Mouse (Mus musculus) naive thymus-derived CD4-positive, alpha-beta T cell, adult 2 months (primary cell): Measurements from ENCODE around the gene Spag6l.
"Not testable (repeated sequence)": the region's sequence is repeated elsewhere in the genome, so short reads cannot be mapped to it uniquely, and the experiment has no call there.

Experiments used
- DNase-seq: peaks from one replicate; pipeline ENCODE4 v3.0.0-alpha.2; 2011; ENCODE audit warnings: low read depth

The Spag6l gene

DNA sequence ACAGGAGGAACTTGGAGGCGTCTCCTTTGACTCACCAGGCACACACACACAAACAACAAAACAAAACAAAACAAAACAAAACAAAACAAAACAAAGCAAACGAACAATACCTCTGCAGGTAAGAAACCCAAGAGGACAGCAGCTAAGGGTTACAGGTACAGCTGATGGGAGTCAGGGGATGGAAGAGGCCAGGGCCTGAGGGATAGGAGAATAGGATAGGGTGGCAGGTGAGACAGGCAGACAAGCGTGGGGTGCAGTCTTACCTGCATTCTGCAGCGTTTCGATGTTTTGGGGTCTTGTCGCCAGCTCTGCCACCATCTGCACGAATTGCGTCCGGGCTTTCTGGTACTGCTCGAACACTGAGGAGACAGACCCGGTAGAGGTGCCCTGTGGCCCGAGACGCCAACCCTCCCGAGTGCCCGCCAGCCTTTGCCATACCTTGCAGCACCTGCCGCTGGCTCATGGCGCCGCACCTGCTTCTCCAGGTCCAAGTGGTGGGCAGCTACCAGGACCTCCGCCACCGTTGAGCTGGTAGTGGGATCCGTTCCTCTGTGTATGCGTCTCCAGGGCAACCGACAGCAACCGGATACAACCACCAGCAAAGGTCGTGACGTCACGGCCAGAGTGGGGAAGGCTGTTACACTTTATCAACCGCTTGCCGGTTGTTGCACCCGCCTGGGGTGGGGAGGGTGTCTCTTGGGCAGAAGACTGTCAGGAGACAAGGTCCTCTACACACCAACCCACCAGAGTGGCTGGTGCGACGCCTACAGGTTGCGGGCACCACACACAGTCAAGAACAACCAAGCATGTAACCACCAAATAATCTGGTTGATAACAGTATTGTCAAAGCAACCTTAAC lies at the start of gene Spag6l:
Gene Spag6l (minus strand): TSS at position 700 of the 859 bp plus-strand sequence.
- DNase-seq: peak; percentile 91

DNA sequence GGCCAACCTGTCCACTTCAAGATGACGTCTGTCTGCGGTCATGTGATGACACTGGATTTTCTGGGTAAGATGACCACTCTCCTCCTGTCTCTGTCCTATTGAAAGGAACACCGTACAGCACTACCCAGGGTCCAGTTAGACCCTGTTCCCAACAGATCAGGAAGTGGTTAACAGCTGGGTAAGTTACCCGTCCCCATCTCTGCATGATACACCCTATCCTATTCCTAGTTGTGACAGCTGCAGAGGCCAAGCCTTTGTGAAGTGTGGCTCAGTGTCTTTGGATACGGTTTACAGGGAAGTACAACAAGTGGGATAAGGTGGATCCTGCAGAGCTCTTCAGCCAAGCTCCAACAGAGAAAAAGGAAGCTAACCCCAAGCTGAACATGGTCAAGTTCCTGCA lies 49.8 kb upstream of the Spag6l start:
- DNase-seq: no peak

DNA sequence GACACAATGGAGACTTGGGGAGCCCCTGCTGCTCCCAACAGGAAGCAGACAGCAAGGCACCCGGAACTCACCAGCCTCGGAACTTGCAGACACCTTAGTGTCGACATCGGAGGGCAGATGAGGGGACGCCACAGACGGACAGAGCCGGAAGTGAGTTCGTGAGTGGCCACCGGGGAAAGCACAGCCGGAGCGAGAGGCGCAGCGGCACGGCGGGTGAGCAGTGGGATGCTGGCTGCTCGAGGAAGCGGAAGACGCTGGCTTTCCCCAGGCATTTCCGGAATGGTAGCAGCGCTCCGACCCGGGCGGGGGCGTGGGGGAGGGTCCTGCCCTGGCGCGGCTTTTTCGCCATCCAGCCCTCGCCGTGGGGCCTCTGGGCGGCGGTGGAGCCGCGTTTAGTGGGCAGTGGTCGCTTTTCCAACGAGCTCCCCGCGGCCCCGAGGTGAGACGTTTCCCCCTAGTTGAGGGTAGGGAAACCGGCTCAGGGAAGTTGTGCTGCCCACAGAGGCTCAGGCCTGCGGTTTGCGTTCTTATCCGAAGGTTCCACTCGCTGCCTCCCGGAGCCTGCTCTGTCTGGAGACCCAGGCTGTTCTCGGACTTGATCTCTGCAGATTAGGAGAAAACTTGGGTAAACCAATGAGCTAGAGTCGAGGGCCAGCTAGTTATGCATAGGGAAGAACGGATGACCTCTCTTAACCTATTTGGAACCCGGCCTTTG lies 41.5 kb upstream of the Spag6l start, which contains the start of the genes Top3b and Vpreb1:
Gene Top3b (plus strand): TSS at position 120 of the 715 bp plus-strand sequence.
Gene Vpreb1 (minus strand): TSS at position 227 of the 715 bp plus-strand sequence.
- DNase-seq: peak; percentile 95

DNA sequence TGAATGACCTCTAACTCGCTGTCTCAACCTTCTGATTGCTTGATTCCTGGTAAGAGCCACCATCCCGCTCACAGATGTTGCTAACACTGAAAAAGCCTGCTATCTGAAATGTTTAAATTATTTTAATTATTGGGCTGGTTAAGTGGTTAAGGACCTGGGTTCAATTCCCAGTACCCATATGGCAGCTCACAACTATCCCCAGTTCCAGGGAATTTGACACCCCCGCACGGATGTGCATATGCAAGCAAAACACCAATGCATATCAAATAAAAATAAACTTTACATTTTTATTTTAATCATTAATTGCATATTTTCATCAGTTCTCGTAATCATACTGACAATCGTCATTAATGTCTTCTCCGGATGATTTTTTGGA lies 41.0 kb upstream of the Spag6l start:
- DNase-seq: no peak

DNA sequence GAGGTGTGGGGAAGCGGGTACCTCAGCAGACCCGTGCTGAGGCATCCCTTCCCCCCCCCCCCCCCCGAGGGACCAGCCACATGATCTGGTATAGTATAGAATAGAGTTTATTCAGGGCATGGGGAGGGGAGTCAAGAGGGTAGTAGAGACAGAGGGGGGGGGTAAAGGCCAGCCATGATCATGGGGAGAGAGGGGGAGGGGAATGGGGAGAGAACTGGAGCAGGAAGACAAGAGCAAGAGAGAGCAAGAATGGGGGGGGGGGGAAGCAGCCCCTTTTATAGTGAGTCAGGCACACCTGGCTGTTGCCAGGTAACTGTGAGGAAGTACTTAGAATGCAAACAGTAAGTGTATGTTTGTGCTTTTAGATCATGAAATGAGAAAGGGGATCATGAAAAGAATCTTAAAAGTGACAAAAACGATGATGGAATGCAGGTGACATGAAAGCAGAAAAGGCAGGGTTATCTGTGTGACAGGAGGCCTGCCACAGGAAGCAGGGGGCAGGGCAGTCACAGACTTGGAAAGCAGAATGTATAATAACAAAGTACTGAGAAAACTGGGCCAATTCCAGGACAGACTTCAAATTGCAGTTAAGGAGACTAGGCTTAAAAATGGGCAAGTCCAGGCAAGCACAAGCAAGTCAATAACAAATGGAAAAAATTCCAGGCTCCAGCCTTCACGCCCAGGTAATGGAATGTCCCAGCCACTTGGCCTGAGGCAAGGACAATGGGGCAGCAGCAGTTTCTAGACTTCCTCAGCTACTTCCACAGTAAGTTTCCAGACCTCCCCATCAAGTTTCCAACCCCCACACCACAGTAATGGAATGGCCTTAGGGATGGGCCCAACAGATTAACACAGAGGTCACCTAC lies 36.7 kb upstream of the Spag6l start:
- peak; percentile 70 for DNase-seq

DNA sequence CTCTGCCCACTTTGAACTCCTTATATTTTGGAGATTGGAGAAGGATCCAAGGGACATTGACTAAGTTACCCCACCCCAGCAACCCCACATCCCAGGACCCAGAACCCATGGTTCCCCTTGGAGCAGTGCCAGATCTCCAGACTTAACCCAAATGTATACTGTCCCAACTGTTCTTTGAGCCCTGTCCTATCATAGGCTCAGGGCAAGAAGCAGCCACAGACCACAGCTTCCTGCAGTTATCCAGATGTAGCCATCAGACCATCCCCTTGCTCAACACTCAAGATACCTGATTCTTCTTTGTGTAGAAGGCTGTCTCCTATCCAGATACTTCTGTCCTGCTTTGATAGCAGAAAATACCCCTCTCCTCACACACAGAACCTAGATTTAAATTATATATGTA lies 36.0 kb upstream of the Spag6l start:
- peak; percentile 28 for DNase-seq

DNA sequence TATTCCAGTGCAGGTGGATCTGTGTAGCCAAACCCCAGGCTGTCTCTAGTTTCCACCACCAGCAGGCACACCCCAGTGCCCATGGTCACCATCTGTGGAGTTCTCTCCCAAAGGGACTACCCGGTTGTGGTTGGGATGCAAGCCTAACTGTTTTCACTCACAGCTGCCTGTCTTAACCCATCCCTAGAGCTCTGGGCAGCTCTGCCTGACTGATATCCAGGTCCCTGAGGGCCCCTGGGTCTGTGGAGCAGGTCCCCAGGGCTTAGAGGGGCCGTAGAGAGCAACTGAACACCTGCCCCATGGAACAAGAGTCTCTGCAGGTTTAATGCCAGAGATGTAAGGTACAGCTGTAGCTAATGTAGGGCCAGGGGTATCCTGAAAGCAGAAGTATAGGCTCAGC lies 34.7 kb upstream of the Spag6l start, which contains the start of gene Igll1:
Gene Igll1 (minus strand): TSS at position 8 of the 400 bp plus-strand sequence.
- DNase-seq: no peak

DNA sequence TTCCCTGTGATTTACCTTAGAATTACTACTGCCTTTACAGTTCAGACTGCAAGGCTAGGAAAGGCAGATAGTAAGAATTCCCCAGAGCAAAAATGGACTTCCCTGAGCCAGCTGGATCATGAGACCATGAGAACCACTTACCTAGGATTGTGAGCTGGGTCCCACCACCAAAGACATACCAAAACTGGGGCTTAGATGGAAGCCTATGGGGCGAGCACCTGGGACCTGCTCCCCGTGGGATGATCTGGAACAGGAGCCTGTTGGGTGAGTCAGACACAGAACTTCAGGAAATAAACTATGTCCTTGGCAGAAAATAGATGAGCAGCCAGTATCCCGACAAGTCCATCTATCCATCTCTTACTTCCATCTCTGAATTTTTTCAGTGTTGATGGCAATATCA lies 33.0 kb upstream of the Spag6l start:
- DNase-seq: no peak

DNA sequence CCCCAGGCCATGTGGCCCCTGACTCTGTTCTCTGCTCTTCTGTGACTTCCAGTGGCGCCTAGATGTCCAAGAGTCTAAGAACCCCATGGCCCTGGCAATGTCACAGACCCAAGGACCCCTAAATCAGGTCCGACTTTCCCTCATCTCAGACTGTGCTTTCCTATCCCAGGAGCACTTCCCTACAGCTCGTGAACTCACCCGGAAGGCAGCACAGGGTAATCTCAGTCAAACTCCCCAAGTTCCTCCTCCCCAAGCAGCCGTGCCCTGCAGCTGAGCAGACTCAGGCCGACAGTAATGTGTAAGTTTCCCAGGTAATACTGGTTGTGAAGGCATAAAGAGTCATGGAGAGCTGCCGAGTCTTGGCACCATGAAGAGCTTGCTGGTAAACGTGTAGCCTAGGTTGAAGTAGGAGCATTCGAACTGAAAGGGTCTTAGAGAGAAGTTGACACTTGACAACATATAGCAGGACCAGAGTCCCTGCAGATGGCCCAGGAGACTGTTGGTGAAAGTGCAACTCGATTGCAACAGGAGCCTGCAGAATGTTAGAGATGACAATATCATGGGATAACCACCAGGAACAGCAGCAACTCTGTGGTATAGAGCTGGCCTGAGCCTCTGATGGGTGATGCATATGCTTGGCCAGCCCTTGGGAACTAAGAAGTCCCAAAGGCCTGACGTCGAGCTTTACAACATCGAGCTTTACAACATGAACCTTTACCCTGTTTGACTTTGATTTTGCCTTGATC lies 27.6 kb upstream of the Spag6l start:
- DNase-seq: no peak

DNA sequence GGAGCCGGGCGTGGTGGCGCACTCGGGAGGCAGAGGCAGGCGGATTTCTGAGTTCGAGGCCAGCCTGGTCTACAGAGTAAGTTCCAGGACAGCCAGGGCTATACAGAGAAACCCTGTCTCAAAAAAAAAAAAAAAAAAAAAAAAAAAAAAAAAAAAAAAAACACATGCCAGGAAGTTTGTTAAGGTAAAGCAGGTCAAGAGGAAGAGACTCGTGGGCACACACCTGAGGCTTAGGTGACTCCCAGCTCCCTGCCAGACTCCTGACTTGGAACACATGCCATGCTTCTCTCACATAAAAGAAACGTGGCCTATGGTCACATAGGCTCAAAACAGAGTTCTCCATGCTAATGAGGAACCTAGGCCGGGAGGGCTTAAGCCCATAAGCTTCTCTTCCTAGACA lies 26.8 kb upstream of the Spag6l start:
- not testable (repeated sequence) for DNase-seq

DNA sequence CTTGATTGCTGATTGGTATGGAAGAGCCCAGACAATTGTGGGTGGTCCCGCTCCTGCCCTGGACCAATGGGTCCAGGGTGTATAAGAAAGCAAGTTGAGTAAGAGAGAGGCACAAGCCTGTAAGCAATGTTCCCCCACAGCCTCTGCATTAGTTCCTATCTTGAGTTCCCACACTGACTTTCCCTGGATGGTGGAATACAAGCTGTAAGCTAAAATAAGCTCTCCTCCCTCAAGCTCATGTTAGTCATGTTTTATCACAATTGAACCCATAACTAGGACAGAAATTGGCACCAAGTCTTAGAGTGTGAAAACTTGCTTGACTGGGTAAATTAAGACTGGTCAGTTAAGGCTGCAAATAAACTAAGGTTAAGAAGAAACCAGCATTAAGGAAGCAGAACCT lies 26.3 kb upstream of the Spag6l start:
- DNase-seq: no peak

DNA sequence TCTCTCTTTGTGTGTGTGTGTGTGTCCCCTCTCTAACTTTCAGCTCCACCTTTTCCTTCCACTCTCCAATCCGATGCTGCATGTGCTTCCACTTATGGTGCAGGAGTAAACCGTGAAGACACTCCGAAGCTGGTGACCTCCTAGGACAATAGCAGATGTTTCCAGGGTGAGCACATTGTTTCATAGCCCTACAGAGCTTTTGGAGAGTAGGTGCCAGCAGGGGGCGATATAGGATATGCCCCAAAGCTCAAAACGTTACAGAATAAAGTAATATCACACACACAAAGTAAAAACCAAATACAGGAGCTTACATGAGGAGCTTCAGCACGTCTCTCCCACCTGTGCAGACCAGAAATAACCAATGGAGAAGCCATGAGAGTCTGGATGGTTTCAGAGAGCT lies 25.6 kb upstream of the Spag6l start:
- DNase-seq: peak; percentile 86

DNA sequence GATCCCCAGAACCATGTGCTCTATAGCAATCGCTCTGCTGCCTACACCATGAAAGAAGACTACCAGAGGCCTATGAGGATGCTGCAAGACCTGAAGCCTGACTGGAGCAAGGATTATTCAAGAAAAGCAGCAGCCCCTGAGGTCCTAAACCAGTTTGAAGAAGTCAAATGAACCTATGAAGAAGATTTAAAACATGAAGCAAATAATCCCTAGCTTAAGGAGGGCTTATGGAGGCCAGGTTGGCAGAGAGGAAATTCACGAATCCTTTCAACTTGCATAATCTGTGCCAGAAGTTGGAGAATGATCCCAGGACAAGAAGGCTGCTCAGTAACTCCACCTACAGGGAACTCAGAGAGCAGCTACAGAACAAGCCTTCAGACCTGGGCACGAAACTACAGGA lies 23.2 kb upstream of the Spag6l start:
- no peak for DNase-seq

DNA sequence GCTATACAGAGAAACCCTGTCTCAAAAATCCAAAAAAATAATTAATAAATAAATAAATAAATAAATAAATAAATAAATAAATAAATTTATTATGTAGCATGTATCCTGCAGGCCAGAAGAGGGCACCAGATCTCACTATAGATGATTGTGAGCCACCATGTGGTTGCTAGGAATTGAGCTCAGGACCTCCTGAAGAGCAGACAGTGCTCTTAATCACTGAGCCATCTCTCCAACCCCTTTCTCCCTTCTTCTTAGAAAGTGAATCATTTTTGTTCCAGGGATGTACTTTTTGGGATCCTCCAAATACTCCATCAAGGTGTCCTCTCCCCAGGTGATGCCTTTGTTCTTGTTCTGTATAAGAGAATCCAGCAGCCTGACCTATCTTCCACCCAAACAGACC lies 19.9 kb upstream of the Spag6l start:
- no peak for DNase-seq

DNA sequence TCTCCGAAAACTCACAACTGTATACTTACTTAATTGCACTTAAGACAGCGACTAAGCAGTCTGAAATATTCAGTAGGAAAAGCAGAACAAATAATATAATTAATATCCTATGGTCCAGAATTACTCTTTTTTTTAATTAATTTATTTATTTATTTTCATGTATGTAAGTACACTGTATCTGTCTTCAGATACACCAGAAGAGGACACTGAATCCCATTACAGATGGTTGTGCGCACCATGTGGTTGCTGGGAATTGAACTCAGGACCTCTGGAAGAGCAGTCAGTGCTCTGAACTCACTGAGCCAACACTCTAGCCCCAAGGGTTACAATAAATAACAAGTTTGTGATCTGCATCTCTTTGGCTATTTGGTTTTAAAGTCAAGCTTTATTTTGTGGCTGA lies 415 bp upstream of the Spag6l start:
- DNase-seq: no peak

DNA sequence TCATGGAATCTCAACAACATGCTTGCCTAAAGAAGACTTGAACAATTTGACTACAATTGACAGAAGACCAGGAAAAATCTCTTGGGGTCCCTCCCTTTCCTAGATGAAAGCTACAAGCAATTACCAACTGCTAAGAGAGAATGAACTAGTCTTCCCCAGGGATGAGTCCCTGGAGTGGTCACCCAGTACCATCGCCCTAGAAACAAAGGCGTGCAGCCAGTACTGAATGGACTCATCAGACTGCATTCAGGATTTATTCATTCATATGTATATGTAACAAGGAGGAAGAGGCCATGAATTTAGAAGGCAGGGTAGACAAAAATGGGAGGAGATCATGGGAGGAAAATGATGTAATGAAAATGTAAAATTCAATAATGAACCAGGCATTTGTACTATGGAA lies 3.0 kb downstream of the Spag6l start:
- no peak for DNase-seq

DNA sequence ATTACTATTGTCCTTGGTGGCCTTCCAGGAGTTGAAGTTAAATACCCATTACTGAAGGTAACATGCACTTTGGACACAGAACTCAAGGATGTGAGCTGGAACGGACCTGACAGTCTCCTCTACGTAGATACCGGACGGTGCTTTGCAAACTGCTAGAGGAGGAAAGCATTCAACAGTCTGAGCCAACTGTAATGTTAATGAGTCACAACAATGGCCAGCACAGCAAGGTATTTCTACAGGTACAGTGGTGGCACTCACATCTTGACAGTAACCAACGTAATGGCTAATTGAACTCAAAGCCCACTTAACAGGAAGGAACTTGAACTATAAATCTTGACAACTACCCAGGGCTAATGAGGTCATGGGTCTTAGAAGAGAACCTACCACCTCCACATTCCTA lies 3.8 kb downstream of the Spag6l start:
- DNase-seq: no peak

DNA sequence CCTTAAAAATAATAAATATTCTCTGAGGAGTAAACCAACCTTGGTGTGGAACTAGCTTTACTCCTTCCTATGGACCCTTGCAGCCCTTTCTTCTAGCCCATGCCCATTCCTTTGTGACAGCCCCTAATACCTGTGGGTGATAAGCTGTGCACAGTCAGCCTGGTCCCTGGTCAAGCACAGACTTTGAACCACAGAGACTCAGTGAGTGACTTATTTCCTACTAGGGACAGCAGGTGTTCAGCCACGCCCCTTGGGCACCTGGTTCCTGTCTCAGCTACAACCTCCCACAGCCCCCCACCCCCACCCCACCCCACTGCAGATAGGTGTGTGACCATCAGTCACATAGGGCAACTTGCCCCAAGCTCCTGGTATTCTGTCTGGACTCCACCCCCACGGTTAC lies 22.9 kb downstream of the Spag6l start:
- DNase-seq: no peak
